Mouse (Mus musculus): Measurements from ENCODE around the gene Zbed4.
A peak's percentile ranks its signal among the peaks of the same experiment; 100 is the strongest.
"Not testable (repeated sequence)": the region's sequence is repeated elsewhere in the genome, so short reads cannot be mapped to it uniquely, and the experiment has no call there.

Gene Zbed4

DNA sequence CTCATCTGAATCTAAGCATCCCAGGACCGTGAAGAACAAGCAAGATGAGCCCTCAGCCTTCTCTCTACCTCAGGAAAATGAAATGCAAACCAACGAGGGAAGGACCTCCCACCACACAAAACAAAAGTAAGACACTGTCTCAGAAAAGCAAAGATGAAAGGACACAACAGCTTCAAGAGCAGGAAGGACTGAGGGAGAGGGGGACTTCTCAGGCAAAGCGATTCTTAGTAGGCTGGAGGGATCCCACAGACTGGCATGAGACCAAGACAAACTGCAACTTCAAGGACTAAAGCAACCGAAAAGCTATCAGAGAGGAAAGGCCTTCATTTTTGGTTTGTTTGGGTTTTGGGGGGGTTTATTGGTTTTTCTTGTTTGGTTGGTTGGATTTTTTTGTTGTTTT lies 15.3 kb upstream of the Zbed4 start:
- DNase-seq (ENCODE audit: extremely low spot score, low read depth, low spot score) = no peak

DNA sequence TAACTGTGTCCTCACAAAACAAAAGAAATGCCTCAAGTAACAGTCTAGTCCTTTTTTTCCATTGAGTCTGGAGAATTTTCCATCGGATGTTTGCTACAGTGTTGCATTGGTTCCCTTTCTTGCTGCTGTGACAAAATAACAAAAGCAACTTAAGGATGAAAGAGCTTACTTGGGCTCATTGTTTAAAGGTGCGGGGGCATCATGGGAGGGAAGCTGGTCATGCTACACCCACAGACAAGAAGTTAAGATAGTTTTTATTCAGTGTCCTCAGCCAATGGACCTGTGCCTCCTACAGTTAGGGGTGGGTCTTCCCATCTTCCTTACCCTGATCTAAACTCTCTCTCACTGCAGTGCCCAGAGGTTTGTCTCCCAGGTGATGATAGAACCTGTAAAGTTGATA lies 13.0 kb upstream of the Zbed4 start:
- no peak for DNase-seq (ENCODE audit: extremely low spot score, low read depth, low spot score)

DNA sequence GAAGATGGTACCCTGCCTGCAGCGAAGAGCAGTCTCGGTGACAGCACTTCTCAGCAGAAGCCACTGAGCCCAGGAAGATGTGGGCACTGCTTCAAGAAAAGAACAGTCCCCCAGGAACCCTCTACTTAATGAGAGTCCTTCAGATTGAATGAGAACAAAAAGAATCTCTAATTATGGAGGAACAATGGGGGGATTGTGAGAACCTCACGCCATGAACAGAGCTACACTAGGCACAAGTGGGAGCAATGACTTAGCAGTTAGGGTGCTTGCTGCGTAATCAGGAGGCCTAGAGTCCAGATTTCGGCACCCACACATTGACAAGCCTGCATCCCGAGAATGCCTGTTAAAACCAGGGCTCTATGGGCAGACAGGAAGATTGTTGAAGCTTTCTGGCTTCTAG lies 10.1 kb upstream of the Zbed4 start:
- DNase-seq (ENCODE audit: extremely low spot score, low read depth, low spot score) = no peak

DNA sequence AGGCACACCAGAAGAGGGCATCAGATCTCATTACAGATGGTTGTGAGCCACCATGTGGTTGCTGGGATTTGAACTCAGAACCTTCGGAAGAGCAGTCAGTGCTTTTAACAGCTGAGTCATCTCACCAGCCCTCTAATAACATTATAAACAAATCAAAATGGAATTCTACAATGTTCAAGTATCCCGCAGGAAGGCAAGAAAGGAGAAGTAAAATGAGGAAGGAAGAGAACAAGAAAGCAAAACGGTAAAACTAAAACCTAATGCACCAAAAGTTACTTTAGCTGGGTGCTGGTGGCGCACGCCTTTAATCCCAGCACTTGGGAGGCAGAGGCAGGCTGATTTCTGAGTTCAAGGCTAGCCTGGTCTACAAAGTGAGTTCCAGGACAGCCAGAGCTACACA lies 8.1 kb upstream of the Zbed4 start:
- not testable (repeated sequence) for DNase-seq (ENCODE audit: extremely low spot score, low read depth, low spot score)

DNA sequence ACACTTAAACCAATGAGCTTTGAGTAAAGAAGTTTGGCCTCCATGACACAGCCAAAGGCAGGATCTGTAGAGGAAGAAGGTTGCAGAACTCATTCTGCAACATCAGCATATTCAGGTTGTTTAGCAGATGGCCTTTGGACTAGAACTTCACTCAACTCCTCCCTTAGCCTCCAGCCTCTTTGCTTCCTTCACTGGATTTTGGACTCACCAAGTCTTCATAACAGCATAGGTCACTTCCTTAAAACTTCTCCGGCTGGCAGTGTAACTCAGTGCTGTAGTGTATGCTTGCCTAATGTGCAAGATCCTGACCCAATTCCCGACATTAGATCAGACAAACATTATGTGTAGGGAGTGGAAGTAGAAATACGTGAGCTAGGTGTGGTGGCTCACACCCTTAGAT lies 6.1 kb upstream of the Zbed4 start:
- DNase-seq (ENCODE audit: extremely low spot score, low read depth, low spot score) = no peak

DNA sequence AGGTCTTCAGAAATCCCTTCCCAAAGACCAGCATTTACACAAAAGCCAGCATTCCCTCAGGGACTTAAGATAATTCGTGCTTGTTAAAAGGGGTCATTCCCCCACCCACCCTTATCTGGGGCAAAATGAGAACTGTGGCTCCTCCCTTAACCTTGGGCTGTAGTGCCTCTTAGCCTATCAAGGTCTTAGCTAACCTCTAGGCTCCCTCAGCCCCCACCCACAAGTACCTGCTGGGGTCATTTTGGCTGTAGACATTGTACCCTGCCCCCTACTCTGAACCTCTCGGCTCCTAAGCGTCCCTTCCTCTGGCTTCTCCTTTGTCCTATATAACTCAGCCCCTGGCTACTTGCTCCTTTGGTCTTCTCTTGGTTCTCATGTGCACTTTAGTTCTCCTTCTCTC lies 5.5 kb upstream of the Zbed4 start:
- no peak for DNase-seq (ENCODE audit: extremely low spot score, low read depth, low spot score)

DNA sequence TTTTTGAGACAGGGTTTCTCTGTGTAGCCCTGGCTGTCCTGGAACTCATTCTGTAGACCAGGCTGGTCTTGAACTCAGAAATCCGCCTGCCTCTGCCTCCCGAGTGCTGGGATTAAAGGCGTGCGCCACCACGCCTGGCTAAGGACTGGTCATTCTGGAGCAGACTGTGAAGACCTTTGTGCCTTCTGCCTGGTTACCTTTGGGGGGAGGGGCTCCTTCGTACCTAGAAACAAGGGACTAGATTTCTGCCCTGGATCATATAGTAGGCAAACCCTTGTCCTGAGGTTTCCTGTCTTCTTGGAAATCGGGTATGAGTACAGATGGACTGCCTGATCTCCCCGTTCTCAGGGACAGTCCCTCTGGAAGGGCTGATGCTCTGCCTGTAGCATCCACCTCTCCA lies 1.8 kb upstream of the Zbed4 start:
- not testable (repeated sequence) for DNase-seq (ENCODE audit: extremely low spot score, low read depth, low spot score)

DNA sequence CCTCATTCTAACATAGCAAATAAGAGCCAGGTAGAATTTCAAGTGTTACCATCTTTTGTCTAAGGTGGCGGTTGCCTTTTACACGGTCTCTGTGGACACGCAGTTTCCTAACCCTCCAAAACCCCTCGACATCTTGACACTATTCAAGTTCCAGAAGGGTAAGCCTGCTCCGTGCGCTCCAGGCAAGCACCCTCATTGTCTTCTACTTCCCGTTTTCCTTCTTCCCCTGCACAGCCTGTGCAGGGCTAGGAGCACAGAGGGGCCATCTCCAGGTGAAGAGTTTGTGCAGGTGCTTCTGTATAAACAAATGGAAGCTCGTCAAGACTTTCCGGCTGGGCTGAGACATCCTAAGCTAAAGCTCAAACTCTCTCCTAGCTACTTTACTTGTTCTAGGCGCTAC lies 1.4 kb upstream of the Zbed4 start:
- DNase-seq (ENCODE audit: extremely low spot score, low read depth, low spot score) = no peak

DNA sequence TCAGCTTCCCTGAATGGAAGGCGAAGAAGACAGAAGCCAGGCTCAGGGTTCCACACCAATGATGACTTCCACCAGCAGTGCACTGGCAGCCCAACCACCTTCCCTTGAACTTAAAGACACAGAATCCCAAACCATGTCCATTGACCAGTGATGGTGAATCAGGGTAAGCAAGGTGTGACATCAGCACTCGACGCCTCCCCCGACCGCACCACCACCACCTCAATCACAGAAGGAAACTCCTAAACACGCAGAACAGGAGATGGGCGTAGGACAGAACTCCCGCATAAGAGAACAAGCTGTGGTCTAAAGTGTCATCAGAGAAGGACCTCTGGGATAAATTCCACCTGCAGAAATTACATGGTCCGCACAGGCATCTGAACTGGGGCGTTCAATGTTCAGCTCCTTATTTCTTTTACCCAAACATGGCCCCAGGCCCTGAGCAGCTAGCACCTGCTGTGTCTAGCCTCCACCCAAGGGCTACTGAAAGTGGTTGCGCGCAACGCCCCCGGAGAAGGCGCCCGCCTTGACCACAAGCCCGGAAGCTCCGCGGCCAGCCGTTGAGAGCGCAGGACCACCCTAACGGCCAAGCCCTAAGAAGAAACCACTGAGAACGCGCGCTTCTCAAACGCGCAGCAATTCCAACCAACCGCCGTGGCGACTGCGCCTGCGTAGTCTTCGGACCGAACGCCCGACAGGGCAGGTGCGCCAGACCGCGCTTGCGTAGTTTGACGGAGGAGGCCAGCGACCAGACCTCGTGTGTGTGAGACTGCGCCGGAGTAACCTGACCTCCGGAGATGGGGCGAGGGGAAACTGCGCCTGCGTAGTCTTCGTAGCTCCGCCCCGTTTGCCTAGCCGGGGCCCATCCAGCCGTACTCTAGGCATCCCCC lies 540 bp upstream of the Zbed4 start:
- DNase-seq (ENCODE audit: extremely low spot score, low read depth, low spot score) = peak; percentile 98

DNA sequence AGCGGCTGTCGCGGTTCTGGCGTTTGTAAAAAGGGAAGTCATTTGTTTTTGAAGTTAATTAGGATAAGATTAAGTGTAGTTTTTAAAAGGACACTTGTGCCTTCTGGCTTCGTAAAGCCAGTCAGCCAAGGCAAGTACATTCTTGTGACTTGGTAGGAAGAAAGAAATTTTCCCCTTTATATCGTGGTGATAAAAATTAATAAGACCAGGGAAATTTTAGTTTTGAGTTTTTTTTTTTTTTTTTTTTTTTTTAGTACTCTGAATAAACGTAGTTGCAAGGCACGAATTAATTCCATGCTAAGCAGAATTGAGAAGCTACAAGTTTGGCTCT lies 908 bp downstream of the Zbed4 start:
- no peak for DNase-seq (ENCODE audit: extremely low spot score, low read depth, low spot score)

DNA sequence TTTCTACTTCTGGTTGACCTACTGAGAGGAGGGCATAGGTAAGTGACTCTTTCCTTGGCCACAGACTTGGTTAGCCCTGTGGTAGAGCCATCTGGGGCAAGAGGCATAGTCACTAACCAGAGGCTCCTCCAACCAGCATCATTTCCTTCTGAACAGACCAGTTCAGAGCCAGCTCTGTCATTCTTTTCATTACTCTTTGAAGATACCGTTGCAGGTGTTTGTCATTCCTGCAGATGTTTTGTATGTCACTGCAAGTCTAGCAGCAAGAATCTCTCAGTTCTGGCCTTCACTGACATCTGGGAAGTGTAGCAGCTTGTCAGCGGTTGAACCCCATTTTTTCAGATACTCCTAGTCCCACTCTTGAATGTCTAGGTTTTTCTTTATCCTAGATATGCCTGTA lies 3.4 kb downstream of the Zbed4 start:
- DNase-seq (ENCODE audit: extremely low spot score, low read depth, low spot score) = no peak

DNA sequence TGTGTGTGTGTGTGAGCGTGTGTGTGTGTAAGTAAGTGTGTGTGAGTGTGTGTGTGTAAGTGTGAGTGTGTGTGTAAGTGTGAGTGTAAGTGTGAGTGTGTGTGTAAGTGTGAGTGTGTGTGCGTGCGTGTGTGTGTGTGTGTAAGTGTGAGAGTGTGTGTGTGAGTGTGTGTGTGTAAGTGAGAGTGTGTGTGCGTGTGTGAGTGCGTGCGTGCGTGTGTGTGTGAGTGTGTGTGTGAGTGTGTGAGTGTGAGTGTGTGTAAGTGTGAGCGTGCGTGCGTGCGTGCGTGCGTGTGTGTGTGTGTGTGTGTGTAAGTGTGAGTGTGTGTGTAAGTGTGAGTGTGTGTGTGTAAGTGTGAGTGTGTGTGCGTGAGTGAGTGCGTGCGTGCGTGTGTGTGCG lies 4.3 kb downstream of the Zbed4 start:
- DNase-seq (ENCODE audit: extremely low spot score, low read depth, low spot score) = no peak

DNA sequence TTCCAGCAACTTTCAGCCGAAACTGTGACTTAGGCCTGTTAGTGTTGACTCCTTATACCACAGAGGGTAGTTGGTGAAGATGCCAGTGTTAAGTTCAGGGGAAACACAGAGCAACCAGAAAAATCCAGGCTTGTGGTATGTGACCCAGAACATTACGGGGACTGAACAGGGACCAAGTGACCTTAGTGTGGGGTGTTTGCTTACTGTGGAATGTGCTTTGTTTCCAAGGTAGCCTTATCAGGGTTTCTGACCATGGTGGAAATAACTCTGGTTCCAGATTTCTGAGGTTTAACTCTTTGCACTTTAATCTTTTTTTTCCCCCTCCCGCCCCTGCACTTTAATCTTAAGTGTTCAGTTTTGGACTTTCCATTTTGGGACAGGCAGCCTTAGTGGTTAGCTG lies 6.6 kb downstream of the Zbed4 start:
- DNase-seq (ENCODE audit: extremely low spot score, low read depth, low spot score) = no peak

DNA sequence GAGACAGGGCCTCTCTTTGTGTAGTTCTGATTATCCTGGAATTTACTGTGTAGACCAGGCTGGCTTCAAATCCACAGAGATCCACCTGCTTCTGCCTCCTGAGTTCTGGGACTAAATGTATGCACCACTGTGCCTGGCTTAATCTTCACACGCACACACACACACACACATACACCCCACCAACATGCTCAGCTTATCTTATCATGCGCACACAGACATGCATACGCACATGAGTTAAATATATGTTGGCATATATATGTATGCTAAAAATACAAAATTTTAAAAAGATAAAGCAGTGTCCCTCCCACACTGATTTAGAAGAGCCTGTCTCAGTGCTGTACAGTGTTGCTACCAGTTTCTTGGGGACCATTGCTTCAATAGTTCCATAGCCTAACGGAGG lies 10.1 kb downstream of the Zbed4 start:
- DNase-seq (ENCODE audit: extremely low spot score, low read depth, low spot score) = no peak

DNA sequence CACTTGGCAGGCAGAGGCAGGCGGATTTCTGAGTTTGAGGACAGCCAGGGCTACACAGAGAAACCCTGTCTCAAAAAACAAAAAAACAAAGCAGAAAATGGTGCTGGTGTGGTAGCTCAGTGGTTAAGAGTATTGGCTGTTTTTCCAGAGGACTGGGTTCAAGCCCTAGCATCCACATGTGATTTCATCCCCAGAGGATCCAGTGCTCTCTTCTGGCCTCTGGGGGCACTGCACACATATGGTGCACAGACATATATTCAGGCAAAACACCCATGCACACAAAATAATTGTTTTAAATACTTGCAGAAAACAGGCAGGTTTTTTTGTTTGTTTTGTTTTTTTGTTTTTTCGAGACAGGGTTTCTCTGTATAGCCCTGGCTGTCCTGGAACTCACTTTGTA lies 14.7 kb downstream of the Zbed4 start:
- not testable (repeated sequence) for DNase-seq (ENCODE audit: extremely low spot score, low read depth, low spot score)

DNA sequence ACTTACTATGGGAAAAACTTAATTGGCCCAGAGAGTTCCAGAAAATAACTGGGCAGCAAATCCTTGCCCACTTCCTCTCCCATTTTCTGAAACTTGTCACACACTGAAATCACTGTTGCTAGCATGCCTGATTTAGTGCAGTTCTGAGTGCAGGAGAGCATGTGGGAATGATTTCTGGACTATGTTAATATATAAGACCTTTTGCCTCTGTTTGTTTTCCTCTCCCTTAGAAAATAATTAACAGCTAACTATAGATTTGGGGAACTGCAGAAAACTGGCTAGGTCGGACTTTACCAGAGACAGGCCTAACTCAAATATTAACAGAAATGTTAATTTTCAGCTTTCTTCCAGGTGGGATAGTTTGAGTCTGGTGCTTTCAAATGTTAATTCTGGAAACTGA lies 17.1 kb downstream of the Zbed4 start:
- DNase-seq (ENCODE audit: extremely low spot score, low read depth, low spot score) = no peak

DNA sequence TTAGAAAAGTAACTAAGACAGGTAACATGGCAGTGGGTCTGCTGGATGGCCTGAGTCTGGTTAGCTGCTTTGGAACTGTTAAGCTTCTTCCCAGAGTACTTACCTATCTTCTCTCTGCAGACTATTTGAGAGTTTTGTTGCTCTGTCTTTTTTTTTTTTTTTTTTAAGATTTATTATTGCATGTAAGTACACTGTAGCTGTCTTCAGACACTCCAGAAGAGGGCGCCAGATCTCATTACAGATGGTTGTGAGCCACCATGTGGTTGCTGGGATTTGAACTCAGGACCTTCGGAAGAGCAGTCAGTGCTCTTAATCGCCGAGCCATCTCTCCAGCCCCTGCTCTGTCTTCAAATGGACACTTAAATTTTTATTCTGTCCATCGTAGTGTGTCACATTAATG lies 23.2 kb downstream of the Zbed4 start:
- DNase-seq (ENCODE audit: extremely low spot score, low read depth, low spot score) = not testable (repeated sequence)

DNA sequence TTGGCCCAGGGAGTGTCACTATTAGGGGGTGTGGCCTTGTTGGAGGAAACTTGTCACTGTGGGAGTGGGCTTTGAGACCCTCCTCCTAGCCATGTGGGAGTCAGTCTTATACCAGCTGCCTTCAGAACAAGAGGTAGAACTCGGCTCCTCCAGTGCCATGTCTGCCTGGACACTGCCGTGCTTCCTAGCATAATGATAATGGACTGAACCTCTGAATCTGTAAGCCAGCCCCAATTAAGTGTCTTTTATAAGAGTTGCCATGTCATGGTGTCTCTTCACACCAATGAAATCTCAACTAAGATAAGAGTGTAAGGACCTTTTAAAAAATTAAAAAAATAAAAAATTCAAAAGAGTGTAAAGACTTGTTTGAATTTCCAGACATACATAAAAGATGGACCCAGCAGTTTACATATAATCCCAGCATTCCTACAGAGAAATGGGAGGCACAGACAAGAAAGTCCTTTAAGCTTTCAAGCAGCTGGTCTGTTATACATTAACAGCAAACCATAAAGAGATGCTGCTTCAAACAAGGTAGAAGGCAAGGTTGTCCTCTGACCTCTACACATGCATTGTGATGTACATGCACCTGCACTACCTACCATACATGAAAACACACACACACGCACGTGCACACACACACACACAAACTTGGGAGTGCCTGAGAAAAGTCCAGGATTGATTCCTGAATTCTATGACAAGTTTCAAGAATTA lies 40.8 kb downstream of the Zbed4 start:
- DNase-seq (ENCODE audit: extremely low spot score, low read depth, low spot score) = no peak

DNA sequence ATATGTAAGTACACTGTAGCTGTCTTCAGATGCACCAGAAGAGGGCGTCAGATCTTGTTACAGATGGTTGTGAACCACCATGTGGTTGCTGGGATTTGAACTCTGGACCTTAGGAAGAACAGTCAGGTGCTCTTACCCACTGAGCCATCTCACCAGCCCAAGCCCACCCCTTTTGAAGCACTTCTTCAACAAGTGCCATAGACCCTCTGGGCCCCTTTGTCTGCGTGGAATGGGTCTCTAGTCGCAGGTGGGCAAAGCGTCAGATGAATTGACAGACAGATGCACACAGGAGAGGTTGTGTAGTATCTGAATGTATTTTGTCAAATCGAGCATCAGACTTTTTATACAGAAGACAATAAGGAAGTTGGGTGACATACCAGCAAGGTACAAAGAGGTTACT lies 43.3 kb downstream of the Zbed4 start:
- DNase-seq (ENCODE audit: extremely low spot score, low read depth, low spot score) = not testable (repeated sequence)

DNA sequence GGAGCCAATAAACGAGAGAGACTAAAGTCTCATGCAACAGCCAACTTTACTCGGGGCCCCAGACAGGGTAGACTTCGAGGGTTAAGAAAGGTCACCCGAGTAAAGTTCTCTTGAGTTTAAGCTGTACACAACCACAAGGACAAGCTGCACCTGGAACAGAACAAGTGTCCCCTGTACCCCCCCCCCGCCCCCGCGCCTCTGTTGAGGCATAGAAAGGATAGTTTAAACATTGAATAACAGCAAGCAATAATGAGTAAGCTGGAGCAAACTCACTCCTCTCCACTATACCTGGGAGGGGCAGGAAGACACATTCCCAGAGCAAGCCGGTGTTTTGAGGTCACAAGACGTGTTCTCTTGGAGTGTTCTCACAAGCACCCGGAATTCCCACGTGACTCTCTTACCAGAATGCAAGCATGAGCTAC lies 48.5 kb downstream of the Zbed4 start:
- no peak for DNase-seq (ENCODE audit: extremely low spot score, low read depth, low spot score)

DNA sequence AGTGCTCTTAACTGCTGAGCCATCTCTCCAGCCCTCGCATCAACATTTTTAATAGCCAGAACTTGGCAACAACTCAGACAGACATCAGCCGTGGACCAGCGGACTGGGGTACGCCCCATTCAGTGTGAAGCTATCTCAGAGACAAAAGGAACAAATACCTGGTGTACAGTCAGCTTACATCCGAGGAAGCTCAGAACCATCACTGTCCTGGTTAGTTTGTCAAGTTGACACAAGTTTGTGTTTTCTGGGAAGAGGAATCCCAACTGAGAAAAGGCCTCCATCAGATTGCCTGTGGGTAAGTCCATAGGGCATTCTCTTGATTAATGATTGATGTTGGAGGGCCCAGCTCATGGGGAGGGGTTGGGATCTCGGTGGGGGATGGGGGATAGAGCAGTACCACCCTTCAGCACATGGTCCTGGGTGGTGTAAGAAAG lies 49.5 kb downstream of the Zbed4 start:
- no peak for DNase-seq (ENCODE audit: extremely low spot score, low read depth, low spot score)

DNA sequence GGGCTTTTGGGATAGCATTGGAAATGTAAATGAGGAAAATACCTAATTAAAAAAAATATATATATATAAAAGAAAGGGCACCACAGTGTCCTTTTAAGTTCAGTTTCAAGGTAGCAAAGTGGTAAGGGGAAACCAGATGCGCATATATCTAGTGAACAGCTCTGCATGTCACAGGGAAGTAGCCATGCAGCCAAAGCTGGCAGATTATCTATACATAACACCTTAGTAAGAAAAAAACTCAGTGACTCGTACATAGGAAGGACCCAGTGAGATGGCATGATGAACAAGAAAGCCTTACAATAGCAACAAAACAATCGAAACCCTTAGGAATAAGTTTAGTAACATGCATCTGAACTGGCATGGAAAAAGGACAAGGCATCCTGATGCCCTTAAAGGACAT lies 50.4 kb downstream of the Zbed4 start:
- no peak for DNase-seq (ENCODE audit: extremely low spot score, low read depth, low spot score)

DNA sequence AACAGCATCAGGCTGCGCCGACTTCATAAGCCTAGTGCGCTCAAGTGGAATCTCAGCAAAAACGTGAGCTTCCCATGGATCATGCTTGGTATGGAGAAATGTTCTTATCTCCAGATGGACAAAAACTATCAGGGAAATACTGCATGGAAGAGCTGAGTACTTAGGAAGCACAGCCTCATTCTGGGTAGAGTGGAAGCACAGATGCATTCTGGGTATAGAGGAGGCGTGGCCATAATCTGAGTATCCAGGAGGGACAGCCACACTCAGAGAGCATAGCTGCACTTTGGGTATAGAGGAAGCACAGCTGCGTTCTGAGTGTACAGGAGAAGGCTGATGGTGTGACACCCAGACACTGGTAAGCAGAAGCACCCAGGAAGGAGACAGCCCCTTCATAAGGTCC lies 50.9 kb downstream of the Zbed4 start:
- no peak for DNase-seq (ENCODE audit: extremely low spot score, low read depth, low spot score)

Measured in hindlimb bud, embryonic 11.5 days (tissue).